Mouse (Mus musculus) left cerebral cortex, postnatal 10 days (tissue): ENCODE data around the gene Rab11fip3. TPM values are rescaled to one million over a fixed set of nuclear protein-coding genes. Genes with fewer than 3 reads are reported as not detected.

Experiments used
- DNase-seq, 2 experiments: peaks; one replicate each; pipeline ENCODE4 v3.0.0; 2021 to 2022; ENCODE audit warnings: low spot score in 2 of 2, mixed read lengths in 1 of 2; ENCODE audit errors: extremely low spot score in 1 of 2
- intact Hi-C: fragments of 180-260 bp; cut with DNase I; formaldehyde crosslinking; loops from one replicate; pipeline ENCODE4 v1.15.1; 2025
- total RNA-seq, 2 experiments: library from RNA; stranded (reverse); gene quantifications; 2 replicates each; pipeline ENCODE4 v1.2.3; 2021

Rab11fip3 gene
- total RNA-seq, 2 experiments from 2014 or later = 67.5 to 73.8 TPM

- DNase-seq = peak in 1 of 2 experiments; percentile 81
- intact Hi-C loops = loop anchor here (5.0 kb wide), 2 partner anchors 55 to 80 kb away; partner anchors contain the start of genes Decr2 and Rab11fip3
These were observed 57.4 kb downstream of the Rab11fip3 start for GRCm38 (mm10) chr17:26011841-26012460.

DNA sequence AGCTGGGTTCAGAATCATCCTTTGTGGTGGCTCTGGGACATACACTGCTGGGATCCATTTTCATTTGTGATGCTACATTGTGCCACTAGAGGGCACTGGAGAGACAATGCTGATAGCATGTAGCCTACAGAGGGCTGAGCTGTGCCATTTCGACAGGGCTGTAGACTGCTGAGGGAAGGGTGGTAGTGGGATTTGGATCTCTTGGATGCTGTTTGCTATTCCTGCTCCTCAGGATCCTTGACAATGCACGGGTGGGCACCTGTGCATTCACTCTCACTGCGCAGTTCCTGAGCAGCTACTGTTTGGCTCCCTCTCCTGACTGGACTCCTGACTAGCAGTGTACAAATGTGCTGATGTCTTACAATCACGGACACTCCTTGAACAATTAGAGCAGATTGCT lies 59.8 kb downstream of the Rab11fip3 start:
- peak; percentile 81 to 82 for DNase-seq
- intact Hi-C loops = no loop called here

DNA sequence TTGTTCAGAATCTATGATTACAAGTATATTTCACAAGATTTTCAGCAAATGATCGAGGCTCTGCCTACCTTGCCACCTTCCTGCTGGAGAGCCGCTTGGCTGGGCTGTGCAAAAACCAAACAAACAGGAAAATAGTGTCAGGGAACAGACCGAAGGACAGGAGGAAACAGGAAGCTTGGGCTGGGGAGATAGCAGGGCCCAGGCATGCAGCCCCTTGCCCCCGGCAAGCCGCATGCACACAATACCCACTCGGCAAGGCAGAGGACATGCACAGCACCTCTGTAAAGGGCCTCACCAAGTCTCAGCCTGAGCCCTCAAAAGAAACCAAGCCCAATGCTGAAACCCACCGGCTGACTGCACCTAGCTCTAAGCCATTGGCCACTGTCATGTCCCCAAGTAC lies 60.6 kb downstream of the Rab11fip3 start:
- intact Hi-C loops = no loop called here
- no peak for DNase-seq

DNA sequence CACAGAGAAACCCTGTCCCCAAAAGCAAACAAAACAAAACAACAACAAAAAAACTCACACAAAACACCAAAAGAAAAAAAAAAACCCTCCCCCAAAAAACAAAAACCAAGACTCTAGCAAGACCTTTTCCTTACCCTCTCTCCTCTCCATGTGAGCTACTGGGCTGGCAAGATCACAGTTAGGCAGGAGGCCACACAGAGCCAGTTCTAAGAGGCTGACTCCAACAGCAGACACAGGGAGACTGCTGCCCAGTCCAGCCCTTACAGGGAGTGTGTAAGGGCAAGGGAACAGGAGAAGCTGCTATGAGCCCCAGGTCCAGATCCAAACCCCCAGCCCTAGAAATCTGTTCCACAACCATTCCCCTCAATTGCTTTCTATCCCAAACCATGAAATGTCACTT lies 61.0 kb downstream of the Rab11fip3 start:
- intact Hi-C loops = no loop called here
- no peak for DNase-seq

- intact Hi-C loops = no loop called here
- no peak for DNase-seq
These were observed 61.7 kb downstream of the Rab11fip3 start for GRCm38 (mm10) chr17:26007646-26008045.

GRCm38 (mm10) chr17:26005731-26006450 lies 63.5 kb downstream of the Rab11fip3 start:
- no peak for DNase-seq
- intact Hi-C loops = no loop called here

DNA sequence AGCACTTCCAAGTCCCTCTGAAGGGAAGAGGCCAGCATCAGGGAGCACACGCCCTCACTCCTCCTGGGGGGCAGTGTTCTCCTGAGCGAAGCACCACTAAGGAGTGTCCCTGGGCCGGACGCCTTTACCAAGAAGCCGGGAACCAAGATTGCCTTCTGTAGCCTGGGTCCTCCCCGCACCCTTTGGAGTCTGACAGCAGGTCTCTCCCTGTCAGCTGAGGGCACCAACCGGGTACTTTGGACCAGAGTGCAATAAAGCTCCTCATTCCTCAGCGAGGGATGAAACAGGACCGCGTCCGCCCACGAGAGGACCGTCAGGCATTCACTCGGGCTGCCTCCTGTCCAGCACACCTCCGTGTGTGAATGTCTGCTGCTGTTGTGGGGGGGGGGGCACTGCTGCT lies 64.6 kb downstream of the Rab11fip3 start:
- intact Hi-C loops = no loop called here
- DNase-seq = no peak

GRCm38 (mm10) chr17:26003864-26004263 lies 65.5 kb downstream of the Rab11fip3 start:
- intact Hi-C loops = no loop called here

GRCm38 (mm10) chr17:25998425-25998824 lies 70.9 kb downstream of the Rab11fip3 start:
- intact Hi-C loops = no loop called here

More at GRCm38 (mm10) chr17:26003864-26004263, 65.5 kb downstream of the Rab11fip3 start:
- no peak for DNase-seq

GRCm38 (mm10) chr17:25993489-25993888 lies 75.9 kb downstream of the Rab11fip3 start:
- no peak for DNase-seq

More at GRCm38 (mm10) chr17:25998425-25998824, 70.9 kb downstream of the Rab11fip3 start:
- no peak for DNase-seq

GRCm38 (mm10) chr17:25992274-25992673 lies 77.1 kb downstream of the Rab11fip3 start:
- DNase-seq = no peak
- intact Hi-C loops = no loop called here

More at GRCm38 (mm10) chr17:25993489-25993888, 75.9 kb downstream of the Rab11fip3 start:
- intact Hi-C loops = no loop called here

DNA sequence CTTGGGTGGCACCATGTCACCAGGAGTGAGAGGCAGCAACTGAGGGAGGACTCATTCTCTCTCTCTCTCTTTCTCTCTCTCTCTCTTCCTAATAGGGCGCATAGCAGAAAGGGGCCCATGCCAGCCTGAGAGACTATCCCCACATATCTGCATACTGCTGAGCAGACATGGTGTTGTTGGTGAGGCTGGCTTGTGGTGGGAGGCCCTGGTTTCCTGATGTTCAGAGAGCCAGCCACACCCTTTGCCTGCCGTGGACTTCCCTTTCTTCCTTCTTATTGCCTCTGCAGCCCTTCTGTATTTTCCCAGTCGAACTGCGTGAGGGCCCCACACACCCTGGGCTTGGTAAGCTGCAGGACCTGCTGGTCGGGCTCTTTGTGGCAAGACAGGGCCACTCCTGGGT lies 79.0 kb downstream of the Rab11fip3 start:
- intact Hi-C loops = no loop called here
- DNase-seq = no peak

DNA sequence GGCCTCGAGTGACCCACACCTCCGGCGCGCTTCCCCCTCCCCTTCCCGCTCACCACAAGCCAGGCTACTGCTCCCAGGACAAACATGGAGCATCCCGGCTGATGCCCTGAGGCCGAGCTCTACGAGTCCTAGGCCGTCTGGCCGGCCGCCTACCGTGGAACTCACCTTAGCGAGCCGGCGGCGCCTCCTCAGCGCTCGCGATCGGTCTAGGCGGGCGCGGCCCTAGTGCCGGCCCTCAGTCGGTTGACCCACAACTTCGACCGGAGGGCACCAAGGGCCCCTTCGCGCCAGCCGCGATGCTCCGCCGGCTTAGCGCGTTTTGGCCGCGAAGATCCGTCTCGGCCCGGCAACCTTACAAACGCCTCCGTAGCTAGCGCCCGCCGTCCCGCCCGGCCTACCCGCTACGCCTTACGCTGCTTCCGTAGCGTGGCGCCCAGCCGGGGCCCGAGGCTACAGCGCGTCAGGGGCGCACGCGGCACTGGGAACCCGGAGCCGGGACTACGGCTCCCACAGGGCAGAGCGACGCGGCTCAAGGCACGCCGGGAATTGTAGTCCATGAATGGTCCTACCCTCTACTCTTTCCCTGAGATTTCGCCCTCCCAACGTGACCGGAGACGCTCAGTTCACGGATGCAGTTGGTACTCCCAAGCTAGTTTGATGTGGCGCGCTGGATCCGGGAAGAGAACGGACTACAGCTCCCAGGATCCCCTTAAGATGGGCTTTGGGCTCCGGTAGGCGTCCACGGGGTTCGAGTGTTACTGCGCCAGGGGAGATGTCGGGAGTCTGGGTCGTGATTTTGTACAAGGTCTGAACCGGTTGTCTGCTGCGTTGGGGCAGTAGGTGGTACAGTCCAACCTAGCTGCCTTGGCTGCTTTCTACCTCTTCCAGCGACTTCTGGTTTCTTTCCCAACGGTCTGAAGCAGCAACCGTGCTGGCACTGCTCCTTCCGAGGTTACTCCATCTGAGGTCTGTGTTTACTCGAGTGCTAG lies 83.8 kb downstream of the Rab11fip3 start, which contains the start of gene Capn15:
Capn15 (minus strand) TSS at position 491 of the 989 bp plus-strand sequence.
- DNase-seq = peak; percentile 95 to 96
- intact Hi-C loops = loop anchor here (5.0 kb wide), 1 partner anchor 93 kb away; no protein-coding TSS in a partner anchor

- no peak for DNase-seq
- intact Hi-C loops = loop anchor here (5.0 kb wide), 1 partner anchor 92 kb away; no protein-coding TSS in a partner anchor
These were observed 84.6 kb downstream of the Rab11fip3 start for GRCm38 (mm10) chr17:25984556-25985305.

- intact Hi-C loops = no loop called here
- no peak for DNase-seq
These were observed 85.3 kb downstream of the Rab11fip3 start for GRCm38 (mm10) chr17:25984066-25984465.

DNA sequence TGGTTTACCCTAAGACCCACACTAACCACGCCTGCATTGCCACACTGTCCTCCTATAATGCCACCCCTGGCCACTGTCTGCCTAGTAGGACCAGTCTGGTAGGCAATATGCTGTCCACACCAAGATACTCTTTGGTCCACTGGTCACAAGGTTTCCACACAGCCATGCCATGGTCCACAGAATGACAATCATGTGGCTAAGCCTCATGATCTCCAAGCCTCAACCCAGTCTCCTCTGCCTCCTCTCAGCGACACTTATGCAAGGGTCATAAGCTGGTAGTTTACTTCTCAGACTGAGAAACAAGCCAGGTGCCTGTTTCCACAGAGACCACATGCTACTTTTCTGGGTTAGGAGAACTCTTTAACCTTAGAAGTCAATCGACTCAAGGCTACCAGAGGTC lies 86.4 kb downstream of the Rab11fip3 start:
- no peak for DNase-seq
- intact Hi-C loops = no loop called here

GRCm38 (mm10) chr17:25980854-25981253 lies 88.5 kb downstream of the Rab11fip3 start:
- peak in 1 of 2 experiments; percentile 35 for DNase-seq
- intact Hi-C loops = no loop called here
